Mouse (Mus musculus) G1E (cell line): ENCODE data around the gene Grik4.

Source experiments
- CTCF ChIP-seq: IDR thresholded peaks from 2 replicates; pipeline ENCODE4 v1.5.1; 2012; ENCODE audit warnings: low read depth, low read length, inconsistent platforms, mixed read lengths
- POLR2AphosphoS5 ChIP-seq: IDR thresholded peaks from 2 replicates; pipeline ENCODE4 v1.6.1; 2012; ENCODE audit warnings: low read depth, low read length, inconsistent platforms; ENCODE audit not compliant: insufficient replicate concordance
- TAL1 ChIP-seq: conservative IDR thresholded peaks from 2 replicates; pipeline ENCODE4 v1.6.1; 2012; ENCODE audit warnings: low read depth, low read length, inconsistent platforms, mixed read lengths

DNA sequence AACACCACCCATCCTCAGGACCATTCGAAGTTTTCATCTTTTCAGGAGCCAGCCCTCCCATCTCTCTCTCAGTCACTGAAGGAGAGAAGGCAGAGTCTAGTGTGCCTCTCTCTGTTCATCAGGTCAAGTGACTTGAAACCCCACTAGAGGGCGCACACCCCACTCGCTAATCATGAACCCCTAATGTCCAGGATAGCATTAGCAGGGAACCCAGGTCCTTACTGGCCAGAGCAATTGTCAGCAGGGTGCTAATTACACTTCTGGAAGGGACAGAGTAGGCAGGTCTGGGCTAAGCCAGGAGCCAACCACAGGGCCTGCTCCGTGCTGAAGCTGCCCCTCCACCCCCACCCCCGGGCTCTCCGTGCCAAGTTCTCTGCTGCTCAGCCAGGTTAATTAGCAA, 371.1 kb downstream of the Grik4 start:
- TF ChIP-seq CTCF: peak; percentile 33; the same call in 1 of the 2 replicates
- TF ChIP-seq POLR2AphosphoS5: no peak
- no peak for TF ChIP-seq TAL1
